Mouse (Mus musculus): ENCODE data around the gene Gpr142. TPM values are rescaled to one million over a fixed set of nuclear protein-coding genes. Genes with fewer than 3 reads are reported as not detected.

Gpr142 gene
- total RNA-seq, 1 experiment = 0.27 TPM

GRCm38 (mm10) chr11:114794691-114795090, 4.0 kb upstream of the Gpr142 start:
- TF ChIP-seq ZC3H11A (IDR thresholded peaks at IDR 0.05; ENCODE audit: borderline replicate concordance, low read depth, low read length) (no peak), ZNF384 (IDR thresholded peaks at IDR 0.05; ENCODE audit: low read depth, low read length) (no peak), CHD2 (IDR thresholded peaks at IDR 0.05; ENCODE audit: low read depth, low read length) (no peak), HCFC1 (IDR thresholded peaks at IDR 0.05; ENCODE audit: borderline replicate concordance, insufficient read depth, low read length) (no peak), MAFK (IDR thresholded peaks at IDR 0.05; ENCODE audit: insufficient read depth, low read depth, low read length) (no peak)
- Histone ChIP-seq H3K9me3 (ENCODE audit: control insufficient read depth, insufficient read depth, low read depth, low read length) (no peaks in the 10 kb centered on the region), H3K36me3 (ENCODE audit: control insufficient read depth, insufficient read depth, low read length, poor library complexity, severe bottlenecking) (no peaks in the 10 kb centered on the region), H3K9ac (ENCODE audit: insufficient read depth, low read depth, low read length, poor library complexity, severe bottlenecking) (no peak overlapping the region), H3K4me3 (ENCODE audit: insufficient read depth in 1 of 2, low read depth in 1 of 2, low read length in 2 of 2, poor library complexity in 1 of 2, severe bottlenecking in 1 of 2) (no peak overlapping the region), H3K27ac (ENCODE audit: insufficient read depth, low read depth, low read length, poor library complexity, severe bottlenecking) (no peak overlapping the region), H3K4me1 (ENCODE audit: control insufficient read depth in 2 of 2, insufficient read depth in 2 of 2, low read length in 2 of 2, poor library complexity in 1 of 2) (peaks cover 4 to 27% of the 10 kb centered on the region in 2 experiments; a peak in 2 of 4 replicates)
- in situ Hi-C loops (cut with MboI; ENCODE audit: low sequenced_read_pairs in 2 of 2, unreplicated experiment in 2 of 2) = no loop called here
- no peak for DNase-seq (ENCODE audit: low read depth, low spot score)

- H3K9ac ChIP-seq (ENCODE audit: insufficient read depth, low read depth, low read length, poor library complexity, severe bottlenecking) = no peak overlapping the region
- H3K9me3 ChIP-seq (ENCODE audit: control insufficient read depth, insufficient read depth, low read depth, low read length) = no peaks in the 10 kb centered on the region
- in situ Hi-C loops (cut with MboI; ENCODE audit: low sequenced_read_pairs in 2 of 2, unreplicated experiment in 2 of 2) = no loop called here
- H3K36me3 ChIP-seq (ENCODE audit: control insufficient read depth, insufficient read depth, low read length, poor library complexity, severe bottlenecking) = no peaks in the 10 kb centered on the region
- no peak overlapping the region for H3K27ac ChIP-seq (ENCODE audit: insufficient read depth, low read depth, low read length, poor library complexity, severe bottlenecking)
- peaks cover 3 to 22% of the 10 kb centered on the region in 2 experiments; a peak in 2 of 4 replicates for H3K4me1 ChIP-seq (ENCODE audit: control insufficient read depth in 2 of 2, insufficient read depth in 2 of 2, low read length in 2 of 2, poor library complexity in 1 of 2)
- no peak for DNase-seq (ENCODE audit: low read depth, low spot score)
- H3K4me3 ChIP-seq (ENCODE audit: insufficient read depth in 1 of 2, low read depth in 1 of 2, low read length in 2 of 2, poor library complexity in 1 of 2, severe bottlenecking in 1 of 2) = peak overlapping the region in 1 of 2 experiments; percentile 11; a peak in 1 of 4 replicates
- TF ChIP-seq ZNF384 (IDR thresholded peaks at IDR 0.05; ENCODE audit: low read depth, low read length) = no peak
- no peak for TF ChIP-seq MAFK (IDR thresholded peaks at IDR 0.05; ENCODE audit: insufficient read depth, low read depth, low read length)
- TF ChIP-seq ZC3H11A (IDR thresholded peaks at IDR 0.05; ENCODE audit: borderline replicate concordance, low read depth, low read length) = no peak
- TF ChIP-seq HCFC1 (IDR thresholded peaks at IDR 0.05; ENCODE audit: borderline replicate concordance, insufficient read depth, low read length) = no peak
- no peak for TF ChIP-seq CHD2 (IDR thresholded peaks at IDR 0.05; ENCODE audit: low read depth, low read length)
Observed at GRCm38 (mm10) chr11:114795231-114795746, 3.4 kb upstream of the Gpr142 start.

GRCm38 (mm10) chr11:114795848-114796322, 2.8 kb upstream of the Gpr142 start, which contains the start of gene Btbd17:
Btbd17 (minus strand) TSS chr11:114795945.
- H3K9me3 ChIP-seq (ENCODE audit: control insufficient read depth, insufficient read depth, low read depth, low read length) = no peaks in the 10 kb centered on the region
- H3K36me3 ChIP-seq (ENCODE audit: control insufficient read depth, insufficient read depth, low read length, poor library complexity, severe bottlenecking) = no peaks in the 10 kb centered on the region
- no peak within 1 kb of the TSS for H3K27ac ChIP-seq (ENCODE audit: insufficient read depth, low read depth, low read length, poor library complexity, severe bottlenecking)
- TF ChIP-seq MAFK (IDR thresholded peaks at IDR 0.05; ENCODE audit: insufficient read depth, low read depth, low read length) (no peak), CHD2 (IDR thresholded peaks at IDR 0.05; ENCODE audit: low read depth, low read length) (no peak), ZNF384 (IDR thresholded peaks at IDR 0.05; ENCODE audit: low read depth, low read length) (no peak), HCFC1 (IDR thresholded peaks at IDR 0.05; ENCODE audit: borderline replicate concordance, insufficient read depth, low read length) (no peak), ZC3H11A (IDR thresholded peaks at IDR 0.05; ENCODE audit: borderline replicate concordance, low read depth, low read length) (no peak)
- DNase-seq (ENCODE audit: low read depth, low spot score) = no peak
- H3K4me3 ChIP-seq (ENCODE audit: insufficient read depth in 1 of 2, low read depth in 1 of 2, low read length in 2 of 2, poor library complexity in 1 of 2, severe bottlenecking in 1 of 2) = peak within 1 kb of the TSS in 1 of 2 experiments; percentile 11; a peak in 1 of 4 replicates
- peaks cover 3 to 21% of the 10 kb centered on the region in 2 experiments; a peak in 2 of 4 replicates for H3K4me1 ChIP-seq (ENCODE audit: control insufficient read depth in 2 of 2, insufficient read depth in 2 of 2, low read length in 2 of 2, poor library complexity in 1 of 2)
- in situ Hi-C loops (cut with MboI; ENCODE audit: low sequenced_read_pairs in 2 of 2, unreplicated experiment in 2 of 2) = no loop called here
- H3K9ac ChIP-seq (ENCODE audit: insufficient read depth, low read depth, low read length, poor library complexity, severe bottlenecking) = no peak within 1 kb of the TSS

GRCm38 (mm10) chr11:114797176-114797575, 1.5 kb upstream of the Gpr142 start:
- DNase-seq (ENCODE audit: low read depth, low spot score) = no peak
- Histone ChIP-seq H3K36me3 (ENCODE audit: control insufficient read depth, insufficient read depth, low read length, poor library complexity, severe bottlenecking) (no peaks in the 10 kb centered on the region), H3K9ac (ENCODE audit: insufficient read depth, low read depth, low read length, poor library complexity, severe bottlenecking) (no peak overlapping the region), H3K27ac (ENCODE audit: insufficient read depth, low read depth, low read length, poor library complexity, severe bottlenecking) (no peak overlapping the region), H3K9me3 (ENCODE audit: control insufficient read depth, insufficient read depth, low read depth, low read length) (no peaks in the 10 kb centered on the region), H3K4me3 (ENCODE audit: insufficient read depth in 1 of 2, low read depth in 1 of 2, low read length in 2 of 2, poor library complexity in 1 of 2, severe bottlenecking in 1 of 2) (no peak overlapping the region), H3K4me1 (ENCODE audit: control insufficient read depth in 2 of 2, insufficient read depth in 2 of 2, low read length in 2 of 2, poor library complexity in 1 of 2) (peaks cover 3 to 18% of the 10 kb centered on the region in 2 experiments; a peak in 2 of 4 replicates)
- in situ Hi-C loops (cut with MboI; ENCODE audit: low sequenced_read_pairs in 2 of 2, unreplicated experiment in 2 of 2) = no loop called here
- TF ChIP-seq CHD2 (IDR thresholded peaks at IDR 0.05; ENCODE audit: low read depth, low read length) (no peak), ZC3H11A (IDR thresholded peaks at IDR 0.05; ENCODE audit: borderline replicate concordance, low read depth, low read length) (no peak), ZNF384 (IDR thresholded peaks at IDR 0.05; ENCODE audit: low read depth, low read length) (no peak), HCFC1 (IDR thresholded peaks at IDR 0.05; ENCODE audit: borderline replicate concordance, insufficient read depth, low read length) (no peak), MAFK (IDR thresholded peaks at IDR 0.05; ENCODE audit: insufficient read depth, low read depth, low read length) (no peak)

Data from ES-E14 (cell line).